Mouse (Mus musculus): ENCODE measurements around the gene Ackr4. TPM values are rescaled to one million over a fixed set of nuclear protein-coding genes. Genes with fewer than 3 reads are reported as not detected.

Gene Ackr4
- polyA plus RNA-seq, 2 experiments, result 0.11 to 0.24 TPM

- H3K9me3 ChIP-seq (ENCODE audit: control insufficient read depth, low read length), result no peaks in the 10 kb centered on the region
- no peak for DNase-seq (ENCODE audit: low read depth in 3 of 3, low spot score in 3 of 3)
- H3K27ac ChIP-seq, result no peak overlapping the region
- no peak for TF ChIP-seq EP300 (IDR thresholded peaks at IDR 0.05; ENCODE audit: low read depth)
- no peak for TF ChIP-seq CTCF (IDR thresholded peaks at IDR 0.05; ENCODE audit: low read depth)
- no peaks in the 10 kb centered on the region for H3K4me1 ChIP-seq (replicated peaks; ENCODE audit: control insufficient read depth in 2 of 2, insufficient read depth in 2 of 2, low read length in 1 of 2)
- H3K36me3 ChIP-seq (replicated peaks; ENCODE audit: control insufficient read depth, insufficient read depth, low read depth), result no peaks in the 10 kb centered on the region
- no peak for ATAC-seq (ENCODE audit: insufficient read depth)
- WGBS (ENCODE audit: insufficient replicate concordance), result 81% methylated on average over 5 of the region's 5 CpGs
- no peak overlapping the region for H3K4me2 ChIP-seq (ENCODE audit: low read depth)
- no peaks in the 10 kb centered on the region for H3K27me3 ChIP-seq (ENCODE audit: control insufficient read depth, insufficient read depth, low read length)
- H3K4me3 ChIP-seq (ENCODE audit: insufficient read depth in 1 of 2, low read depth in 2 of 2, low read length in 2 of 2), result no peak overlapping the region
- no peak overlapping the region for H3K9ac ChIP-seq (replicated peaks)
Measured at GRCm38 (mm10) chr9:104109151-104109550, 17.6 kb downstream of the Ackr4 start.

DNA sequence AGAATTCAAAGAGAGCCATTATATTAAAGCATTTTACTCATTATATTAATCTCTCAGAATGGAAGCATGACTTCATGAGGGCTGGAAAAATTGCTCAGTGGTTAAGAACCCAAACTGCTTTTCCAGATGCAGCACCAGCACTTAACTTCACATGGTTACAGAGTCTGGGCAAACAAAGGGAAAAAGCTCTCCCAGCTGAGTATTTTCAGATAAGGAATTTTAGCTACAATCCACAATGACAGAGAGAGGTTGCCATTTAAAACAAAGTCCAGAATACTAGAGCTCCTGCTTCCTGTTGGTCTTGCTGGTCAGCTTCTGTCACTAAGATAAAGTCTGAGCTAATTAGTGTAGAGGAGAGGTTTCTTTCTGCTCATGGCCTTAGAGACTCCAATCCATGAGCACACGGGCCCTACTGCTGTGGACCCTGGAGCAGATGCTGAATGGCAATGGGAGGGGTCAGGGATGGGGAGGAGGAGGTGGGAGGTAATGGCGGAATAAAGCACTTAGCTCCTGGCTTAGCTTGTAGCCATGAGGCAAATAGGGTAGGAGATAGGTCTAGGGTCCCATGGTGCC is 18.1 kb downstream of the Ackr4 start:
- TF ChIP-seq CTCF (IDR thresholded peaks at IDR 0.05; ENCODE audit: low read depth) (no peak), EP300 (IDR thresholded peaks at IDR 0.05; ENCODE audit: low read depth) (no peak)
- Histone ChIP-seq H3K36me3 (replicated peaks; ENCODE audit: control insufficient read depth, insufficient read depth, low read depth) (no peaks in the 10 kb centered on the region), H3K4me1 (replicated peaks; ENCODE audit: control insufficient read depth in 2 of 2, insufficient read depth in 2 of 2, low read length in 1 of 2) (no peaks in the 10 kb centered on the region), H3K4me3 (ENCODE audit: insufficient read depth in 1 of 2, low read depth in 2 of 2, low read length in 2 of 2) (no peak overlapping the region), H3K4me2 (ENCODE audit: low read depth) (no peak overlapping the region), H3K9ac (replicated peaks) (no peak overlapping the region), H3K9me3 (ENCODE audit: control insufficient read depth, low read length) (no peaks in the 10 kb centered on the region), H3K27me3 (ENCODE audit: control insufficient read depth, insufficient read depth, low read length) (no peaks in the 10 kb centered on the region), H3K27ac (no peak overlapping the region)
- WGBS (ENCODE audit: insufficient replicate concordance), result 50% methylated on average over 2 of the region's 2 CpGs
- no peak for DNase-seq (ENCODE audit: low read depth in 3 of 3, low spot score in 3 of 3)
- no peak for ATAC-seq (ENCODE audit: insufficient read depth)

GRCm38 (mm10) chr9:104107482-104107881 is 19.3 kb downstream of the Ackr4 start:
- Histone ChIP-seq H3K4me2 (ENCODE audit: low read depth) (no peak overlapping the region), H3K4me3 (ENCODE audit: insufficient read depth in 1 of 2, low read depth in 2 of 2, low read length in 2 of 2) (no peak overlapping the region), H3K4me1 (replicated peaks; ENCODE audit: control insufficient read depth in 2 of 2, insufficient read depth in 2 of 2, low read length in 1 of 2) (no peaks in the 10 kb centered on the region), H3K9me3 (ENCODE audit: control insufficient read depth, low read length) (no peaks in the 10 kb centered on the region), H3K27me3 (ENCODE audit: control insufficient read depth, insufficient read depth, low read length) (no peaks in the 10 kb centered on the region), H3K9ac (replicated peaks) (no peak overlapping the region), H3K36me3 (replicated peaks; ENCODE audit: control insufficient read depth, insufficient read depth, low read depth) (no peaks in the 10 kb centered on the region), H3K27ac (no peak overlapping the region)
- no peak for ATAC-seq (ENCODE audit: insufficient read depth)
- TF ChIP-seq EP300 (IDR thresholded peaks at IDR 0.05; ENCODE audit: low read depth) (no peak), CTCF (IDR thresholded peaks at IDR 0.05; ENCODE audit: low read depth) (no peak)
- no peak for DNase-seq (ENCODE audit: low read depth in 3 of 3, low spot score in 3 of 3)
- WGBS (ENCODE audit: insufficient replicate concordance), result 57% methylated on average over 6 of the region's 6 CpGs

DNA sequence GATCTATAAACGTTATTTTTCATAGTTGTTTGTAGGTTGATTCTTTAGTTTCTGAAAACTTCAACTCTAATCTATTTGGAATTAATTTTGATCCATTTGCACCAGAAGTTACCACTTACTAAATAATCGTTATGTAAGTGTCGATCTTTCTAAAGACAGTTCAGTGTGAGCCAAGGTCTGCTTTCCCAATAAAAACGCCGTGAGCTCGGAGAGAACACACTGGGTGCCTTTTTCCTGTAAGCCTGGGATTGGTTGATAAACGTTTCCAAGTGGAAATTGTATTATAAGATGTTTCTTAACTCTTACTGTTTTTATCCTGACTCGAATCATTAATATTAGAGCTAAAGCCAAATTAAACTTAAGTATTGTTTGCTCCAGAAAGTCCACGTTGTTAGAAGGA is 19.8 kb downstream of the Ackr4 start:
- ATAC-seq (ENCODE audit: insufficient read depth), result no peak
- 65% methylated on average over 9 of the region's 9 CpGs for WGBS (ENCODE audit: insufficient replicate concordance)
- H3K9ac ChIP-seq (replicated peaks), result no peak overlapping the region

GRCm38 (mm10) chr9:104104986-104105385 is 21.7 kb downstream of the Ackr4 start:
- WGBS (ENCODE audit: insufficient replicate concordance), result 58% methylated on average over 2 of the region's 2 CpGs
- DNase-seq (ENCODE audit: low read depth in 3 of 3, low spot score in 3 of 3) (no peak), ATAC-seq (ENCODE audit: insufficient read depth) (no peak)
- no peaks in the 10 kb centered on the region for H3K4me1 ChIP-seq (replicated peaks; ENCODE audit: control insufficient read depth in 2 of 2, insufficient read depth in 2 of 2, low read length in 1 of 2)
- TF ChIP-seq EP300 (IDR thresholded peaks at IDR 0.05; ENCODE audit: low read depth), result no peak
- H3K4me3 ChIP-seq (ENCODE audit: insufficient read depth in 1 of 2, low read depth in 2 of 2, low read length in 2 of 2), result no peak overlapping the region
- no peak overlapping the region for H3K4me2 ChIP-seq (ENCODE audit: low read depth)
- H3K9ac ChIP-seq (replicated peaks), result no peak overlapping the region
- H3K27me3 ChIP-seq (ENCODE audit: control insufficient read depth, insufficient read depth, low read length), result no peaks in the 10 kb centered on the region
- H3K9me3 ChIP-seq (ENCODE audit: control insufficient read depth, low read length), result no peaks in the 10 kb centered on the region
- no peaks in the 10 kb centered on the region for H3K36me3 ChIP-seq (replicated peaks; ENCODE audit: control insufficient read depth, insufficient read depth, low read depth)
- H3K27ac ChIP-seq, result no peak overlapping the region

More for the DNA sequence above, 19.8 kb downstream of the Ackr4 start:
- Histone ChIP-seq H3K27me3 (ENCODE audit: control insufficient read depth, insufficient read depth, low read length) (no peaks in the 10 kb centered on the region), H3K27ac (no peak overlapping the region), H3K9me3 (ENCODE audit: control insufficient read depth, low read length) (no peaks in the 10 kb centered on the region), H3K4me3 (ENCODE audit: insufficient read depth in 1 of 2, low read depth in 2 of 2, low read length in 2 of 2) (no peak overlapping the region), H3K4me1 (replicated peaks; ENCODE audit: control insufficient read depth in 2 of 2, insufficient read depth in 2 of 2, low read length in 1 of 2) (no peaks in the 10 kb centered on the region), H3K4me2 (ENCODE audit: low read depth) (no peak overlapping the region), H3K36me3 (replicated peaks; ENCODE audit: control insufficient read depth, insufficient read depth, low read depth) (no peaks in the 10 kb centered on the region)
- no peak for TF ChIP-seq CTCF (IDR thresholded peaks at IDR 0.05; ENCODE audit: low read depth)
- no peak for TF ChIP-seq EP300 (IDR thresholded peaks at IDR 0.05; ENCODE audit: low read depth)
- no peak for DNase-seq (ENCODE audit: low read depth in 3 of 3, low spot score in 3 of 3)
